Mouse (Mus musculus) myocyte (in vitro differentiated cells): Measurements from ENCODE around the gene 4933424G06Rik. TPM values are rescaled to one million over a fixed set of nuclear protein-coding genes. Genes with fewer than 3 reads are reported as not detected.

Experiments used
- H3K27me3 ChIP-seq: one replicate; pipeline ENCODE4 v1.6.1; 2011; ENCODE audit not compliant: control insufficient read depth, insufficient read depth, insufficient read length
- H3K36me3 ChIP-seq: one replicate; pipeline ENCODE4 v1.6.1; 2011; ENCODE audit not compliant: control insufficient read depth, insufficient read depth
- H3K4me2 ChIP-seq: one replicate; pipeline ENCODE4 v1.6.1; 2011; ENCODE audit warnings: low read depth, control low read depth
- H3K4me3 ChIP-seq: one replicate; pipeline ENCODE4 v1.5.1; 2011; ENCODE audit warnings: mild to moderate bottlenecking, control low read depth, moderate library complexity
- H3K79me2 ChIP-seq: one replicate; pipeline ENCODE4 v1.6.1; 2011; ENCODE audit not compliant: control insufficient read depth, insufficient read depth
- H3ac ChIP-seq: one replicate; pipeline ENCODE4 v1.6.1; 2011; ENCODE audit not compliant: control insufficient read depth, insufficient read length
- CEBPB ChIP-seq: IDR thresholded peaks from 2 replicates; pipeline ENCODE4 v1.6.1; 2011; ENCODE audit warnings: mild to moderate bottlenecking, moderate library complexity; ENCODE audit not compliant: poor library complexity, insufficient read depth, severe bottlenecking
- E2F4 ChIP-seq: IDR thresholded peaks from one replicate; pipeline ENCODE4 v1.6.1; 2011; ENCODE audit warnings: mild to moderate bottlenecking, control low read depth, moderate library complexity; ENCODE audit not compliant: insufficient read depth
- MAX ChIP-seq: IDR thresholded peaks from one replicate; pipeline ENCODE4 v1.6.1; 2011; ENCODE audit warnings: low read depth, mild to moderate bottlenecking, control low read depth
- MYOD1 ChIP-seq, 3 experiments: IDR thresholded peaks; one replicate each; pipeline ENCODE4 v1.6.1; 2011; ENCODE audit warnings: control low read depth in 2 of 3, low read depth in 2 of 3, mild to moderate bottlenecking in 2 of 3, moderate library complexity in 1 of 3; ENCODE audit not compliant: insufficient read length in 2 of 3, control insufficient read depth in 1 of 3
- MYOG ChIP-seq, 3 experiments: IDR thresholded peaks; one replicate each; pipeline ENCODE4 v1.6.1; 2011; ENCODE audit warnings: control low read depth in 2 of 3, low read depth in 2 of 3, mild to moderate bottlenecking in 2 of 3; ENCODE audit not compliant: insufficient read length in 2 of 3, control insufficient read depth in 1 of 3, insufficient read depth in 1 of 3
- POLR2A ChIP-seq: IDR thresholded peaks from one replicate; pipeline ENCODE4 v1.6.1; 2011; ENCODE audit warnings: low read depth, mild to moderate bottlenecking, control low read depth, moderate library complexity; ENCODE audit not compliant: insufficient read length
- POLR2AphosphoS2 ChIP-seq: IDR thresholded peaks from one replicate; pipeline ENCODE4 v1.6.1; 2011; ENCODE audit warnings: low read depth, control low read depth; ENCODE audit not compliant: insufficient read length
- REST ChIP-seq: IDR thresholded peaks from one replicate; pipeline ENCODE4 v1.6.1; 2011; ENCODE audit warnings: mild to moderate bottlenecking, control low read depth, moderate library complexity; ENCODE audit not compliant: insufficient read depth, insufficient read length
- SRF ChIP-seq: IDR thresholded peaks from one replicate; pipeline ENCODE4 v1.6.1; 2011; ENCODE audit warnings: low read depth; ENCODE audit not compliant: control insufficient read depth, insufficient read length
- TCF12 ChIP-seq: IDR thresholded peaks from one replicate; pipeline ENCODE4 v1.6.1; 2011; ENCODE audit warnings: mild to moderate bottlenecking, control low read depth; ENCODE audit not compliant: poor library complexity, insufficient read depth, severe bottlenecking
- TCF3 ChIP-seq: IDR thresholded peaks from one replicate; pipeline ENCODE4 v1.6.1; 2011; ENCODE audit warnings: low read depth, control low read depth; ENCODE audit not compliant: insufficient read length
- USF1 ChIP-seq: IDR thresholded peaks from one replicate; pipeline ENCODE4 v1.6.1; 2011; ENCODE audit warnings: low read depth, mild to moderate bottlenecking, control low read depth, moderate library complexity
- polyA plus RNA-seq: library from polyadenylated mRNA; unstranded; fragments of >200 nt; fragmentation: generic; extraction: Trizol; gene quantifications from one replicate; pipeline ENCODE4 v1.2.1, GENCODE M21; 2012; ENCODE audit warnings: missing spikeins

The 4933424G06Rik gene
- polyA plus RNA-seq, 1 experiment, result 0.12 TPM

- TF ChIP-seq E2F4 (no peak), MYOD1 (IDR thresholded peaks at IDR 0.05; ENCODE audit: control insufficient read depth in 1 of 3, insufficient read length in 2 of 3, low read depth in 2 of 3) (no peak), CEBPB (no peak)
- Histone ChIP-seq H3K27me3 (peaks cover 26% of the 10 kb centered on the region), H3K79me2 (no peaks in the 10 kb centered on the region), H3ac (no peak overlapping the region), H3K4me2 (no peak overlapping the region), H3K36me3 (no peaks in the 10 kb centered on the region), H3K4me3 (no peak overlapping the region)
Measured at GRCm38 (mm10) chr1:36723146-36724056, 13.5 kb downstream of the 4933424G06Rik start.

GRCm38 (mm10) chr1:36724057-36724431 is 14.1 kb downstream of the 4933424G06Rik start:
- Histone ChIP-seq H3ac (no peak overlapping the region), H3K4me3 (no peak overlapping the region), H3K36me3 (no peaks in the 10 kb centered on the region), H3K79me2 (no peaks in the 10 kb centered on the region), H3K27me3 (peaks cover 20% of the 10 kb centered on the region), H3K4me2 (no peak overlapping the region)
- TF ChIP-seq SRF, result no peak
- TF ChIP-seq USF1, result no peak
- no peak for TF ChIP-seq MYOG (IDR thresholded peaks at IDR 0.05; ENCODE audit: control insufficient read depth in 1 of 3, insufficient read depth in 1 of 3, insufficient read length in 2 of 3, low read depth in 2 of 3)
- no peak for TF ChIP-seq TCF12
- no peak for TF ChIP-seq POLR2AphosphoS2
- no peak for TF ChIP-seq E2F4
- TF ChIP-seq POLR2A, result no peak
- TF ChIP-seq MYOD1 (IDR thresholded peaks at IDR 0.05; ENCODE audit: control insufficient read depth in 1 of 3, insufficient read length in 2 of 3, low read depth in 2 of 3), result no peak
- TF ChIP-seq REST, result no peak
- no peak for TF ChIP-seq CEBPB
- no peak for TF ChIP-seq MAX
- TF ChIP-seq TCF3, result no peak

GRCm38 (mm10) chr1:36737300-36737699 is 27.4 kb downstream of the 4933424G06Rik start:
- Histone ChIP-seq H3K27me3 (peaks cover 31% of the 10 kb centered on the region), H3K79me2 (no peaks in the 10 kb centered on the region), H3K4me2 (no peak overlapping the region), H3ac (no peak overlapping the region), H3K4me3 (no peak overlapping the region), H3K36me3 (no peaks in the 10 kb centered on the region)
- no peak for TF ChIP-seq USF1
- no peak for TF ChIP-seq E2F4
- TF ChIP-seq REST, result no peak
- TF ChIP-seq TCF3, result no peak
- no peak for TF ChIP-seq MYOD1 (IDR thresholded peaks at IDR 0.05; ENCODE audit: control insufficient read depth in 1 of 3, insufficient read length in 2 of 3, low read depth in 2 of 3)
- no peak for TF ChIP-seq MYOG (IDR thresholded peaks at IDR 0.05; ENCODE audit: control insufficient read depth in 1 of 3, insufficient read depth in 1 of 3, insufficient read length in 2 of 3, low read depth in 2 of 3)
- no peak for TF ChIP-seq TCF12
- no peak for TF ChIP-seq POLR2AphosphoS2
- TF ChIP-seq CEBPB, result no peak
- no peak for TF ChIP-seq MAX
- TF ChIP-seq SRF, result no peak
- TF ChIP-seq POLR2A, result no peak

GRCm38 (mm10) chr1:36739231-36739630 is 29.3 kb downstream of the 4933424G06Rik start:
- H3K27me3 ChIP-seq, result peaks cover 27% of the 10 kb centered on the region
- no peaks in the 10 kb centered on the region for H3K79me2 ChIP-seq
- H3K36me3 ChIP-seq, result no peaks in the 10 kb centered on the region
- TF ChIP-seq POLR2AphosphoS2 (no peak), E2F4 (no peak), MYOG (IDR thresholded peaks at IDR 0.05; ENCODE audit: control insufficient read depth in 1 of 3, insufficient read depth in 1 of 3, insufficient read length in 2 of 3, low read depth in 2 of 3) (no peak), REST (no peak)
- H3K4me2 ChIP-seq, result no peak overlapping the region
- H3ac ChIP-seq, result no peak overlapping the region
- H3K4me3 ChIP-seq, result no peak overlapping the region

GRCm38 (mm10) chr1:36743046-36743445 is 33.1 kb downstream of the 4933424G06Rik start:
- H3K4me3 ChIP-seq, result no peak overlapping the region
- H3K4me2 ChIP-seq, result no peak overlapping the region
- H3K36me3 ChIP-seq, result no peaks in the 10 kb centered on the region
- H3K27me3 ChIP-seq, result peaks cover 33% of the 10 kb centered on the region
- no peak overlapping the region for H3ac ChIP-seq
- no peaks in the 10 kb centered on the region for H3K79me2 ChIP-seq
- no peak for TF ChIP-seq MAX
- TF ChIP-seq POLR2AphosphoS2, result no peak
